Mouse (Mus musculus): ENCODE data around the gene Rfc1. TPM values are rescaled to one million over a fixed set of nuclear protein-coding genes. Genes with fewer than 3 reads are reported as not detected.
A peak's percentile ranks its signal among the peaks of the same experiment; 100 is the strongest.
"Not testable (repeated sequence)": the region's sequence is repeated elsewhere in the genome, so short reads cannot be mapped to it uniquely, and the experiment has no call there.

Rfc1 gene
- polyA plus RNA-seq, 1 experiment = 15.1 TPM

GRCm38 (mm10) chr5:65299623-65300022 is 35.8 kb downstream of the Rfc1 start:
- DNase-seq (ENCODE audit: low read depth) = not testable (repeated sequence)

GRCm38 (mm10) chr5:65298167-65298950 is 37.1 kb downstream of the Rfc1 start:
- DNase-seq (ENCODE audit: low read depth) = no peak

- DNase-seq (ENCODE audit: low read depth) = no peak
These were observed 41.2 kb downstream of the Rfc1 start for GRCm38 (mm10) chr5:65294270-65294669.

GRCm38 (mm10) chr5:65293627-65294026 is 41.8 kb downstream of the Rfc1 start:
- no peak for DNase-seq (ENCODE audit: low read depth)

- not testable (repeated sequence) for DNase-seq (ENCODE audit: low read depth)
These were observed 46.5 kb downstream of the Rfc1 start for GRCm38 (mm10) chr5:65289009-65289408.

GRCm38 (mm10) chr5:65287751-65288701 is 47.4 kb downstream of the Rfc1 start:
- DNase-seq (ENCODE audit: low read depth) = no peak

- no peak for DNase-seq (ENCODE audit: low read depth)
These were observed 51.3 kb downstream of the Rfc1 start for GRCm38 (mm10) chr5:65284171-65284570.

- DNase-seq (ENCODE audit: low read depth) = no peak
These were observed 54.3 kb downstream of the Rfc1 start for GRCm38 (mm10) chr5:65281216-65281615.

- peak; percentile 24 for DNase-seq (ENCODE audit: low read depth)
These were observed 56.3 kb downstream of the Rfc1 start for GRCm38 (mm10) chr5:65279133-65279651.

GRCm38 (mm10) chr5:65273966-65274365 is 61.5 kb downstream of the Rfc1 start:
- peak; percentile 22 for DNase-seq (ENCODE audit: low read depth)

- DNase-seq (ENCODE audit: low read depth) = no peak
These were observed 77.5 kb downstream of the Rfc1 start for GRCm38 (mm10) chr5:65257910-65258505.

GRCm38 (mm10) chr5:65250185-65250855 is 85.2 kb downstream of the Rfc1 start:
- no peak for DNase-seq (ENCODE audit: low read depth)

GRCm38 (mm10) chr5:65247296-65247695 is 88.2 kb downstream of the Rfc1 start:
- no peak for DNase-seq (ENCODE audit: low read depth)

GRCm38 (mm10) chr5:65242740-65243139 is 92.7 kb downstream of the Rfc1 start:
- no peak for DNase-seq (ENCODE audit: low read depth)

GRCm38 (mm10) chr5:65231289-65232003 is 104.0 kb downstream of the Rfc1 start:
- no peak for DNase-seq (ENCODE audit: low read depth)

- no peak for DNase-seq (ENCODE audit: low read depth)
These were observed 111.4 kb downstream of the Rfc1 start for GRCm38 (mm10) chr5:65224056-65224455.

GRCm38 (mm10) chr5:65221037-65221436 is 114.4 kb downstream of the Rfc1 start:
- no peak for DNase-seq (ENCODE audit: low read depth)

GRCm38 (mm10) chr5:65217305-65218269 is 117.9 kb downstream of the Rfc1 start:
- no peak for DNase-seq (ENCODE audit: low read depth)

GRCm38 (mm10) chr5:65213321-65213720 is 122.1 kb downstream of the Rfc1 start:
- DNase-seq (ENCODE audit: low read depth) = no peak
